Mouse (Mus musculus): ENCODE results near the gene Il15ra. TPM values are rescaled to one million over a fixed set of nuclear protein-coding genes. Genes with fewer than 3 reads are reported as not detected.

Gene Il15ra
- 100 to 1,000 TPM in 17 of 26 experiments, 10 to 100 TPM in 9; 38.9 to 936 (median 232) TPM for total RNA-seq (2018; cell fraction: chromatin; rRNA removed)
- 10 to 100 TPM in 18 of 26 experiments, 1 to 10 TPM in 8; 6.0 to 74.5 (median 32.4) TPM for total RNA-seq (2018; cell fraction: cytosol; rRNA removed)
- 100 to 1,000 TPM in 17 of 26 experiments, 10 to 100 TPM in 9; 32.4 to 716 (median 209) TPM for total RNA-seq (2018; cell fraction: nucleus; rRNA removed)
- polyA plus RNA-seq (2018) = 3.8 to 15.2 TPM (median 9.5 TPM) in 3 replicates

GRCm38 (mm10) chr2:11705201-11706025 lies at the start of gene Il15ra:
Gene Il15ra (plus strand): TSS chr2:11705290.
- peak within 1 kb of the TSS; percentile 36 for H3K27ac ChIP-seq
- H3K79me2 ChIP-seq (ENCODE audit: inconsistent target) = peaks cover 13% of the 10 kb centered on the region; the same call in 1 of the 2 replicates

GRCm38 (mm10) chr2:11657581-11657980 lies 47.5 kb upstream of the Il15ra start:
- H3K79me2 ChIP-seq (ENCODE audit: inconsistent target) = no peaks in the 10 kb centered on the region
- 50% methylated on average over 2 of the region's 2 CpGs for WGBS (ENCODE audit: missing documents)
- no peak overlapping the region for H3K27ac ChIP-seq

More at GRCm38 (mm10) chr2:11705201-11706025, at the start of gene Il15ra:
- Histone ChIP-seq H3K36me3 (ENCODE audit: inconsistent target) (no peaks in the 10 kb centered on the region), H3K4me3 (ENCODE audit: inconsistent target) (peak within 1 kb of the TSS; percentile 75)
- WGBS (ENCODE audit: missing documents) = 1% methylated on average over 37 of the region's 37 CpGs

GRCm38 (mm10) chr2:11659263-11659662 lies 45.8 kb upstream of the Il15ra start:
- 44% methylated on average over 2 of the region's 2 CpGs for WGBS (ENCODE audit: missing documents)
- H3K79me2 ChIP-seq (ENCODE audit: inconsistent target) = no peaks in the 10 kb centered on the region
- no peaks in the 10 kb centered on the region for H3K36me3 ChIP-seq (ENCODE audit: inconsistent target)
- no peak overlapping the region for H3K27ac ChIP-seq
- no peak overlapping the region for H3K4me3 ChIP-seq (ENCODE audit: inconsistent target)

More at GRCm38 (mm10) chr2:11657581-11657980, 47.5 kb upstream of the Il15ra start:
- H3K4me3 ChIP-seq (ENCODE audit: inconsistent target) = no peak overlapping the region
- H3K36me3 ChIP-seq (ENCODE audit: inconsistent target) = no peaks in the 10 kb centered on the region

- Histone ChIP-seq H3K27ac (no peak overlapping the region), H3K79me2 (ENCODE audit: inconsistent target) (no peaks in the 10 kb centered on the region), H3K36me3 (ENCODE audit: inconsistent target) (no peaks in the 10 kb centered on the region), H3K4me3 (ENCODE audit: inconsistent target) (no peak overlapping the region)
- 49% methylated on average over 6 of the region's 6 CpGs for WGBS (ENCODE audit: missing documents)
Observed at GRCm38 (mm10) chr2:11662143-11662906, 42.8 kb upstream of the Il15ra start.

GRCm38 (mm10) chr2:11662907-11663230 lies 42.2 kb upstream of the Il15ra start:
- 80% methylated on average over 1 of the region's 1 CpGs for WGBS (ENCODE audit: missing documents)
- Histone ChIP-seq H3K27ac (no peak overlapping the region), H3K36me3 (ENCODE audit: inconsistent target) (no peaks in the 10 kb centered on the region), H3K79me2 (ENCODE audit: inconsistent target) (no peaks in the 10 kb centered on the region), H3K4me3 (ENCODE audit: inconsistent target) (no peak overlapping the region)

- no peak overlapping the region for H3K27ac ChIP-seq
Observed at GRCm38 (mm10) chr2:11663961-11664360, 41.1 kb upstream of the Il15ra start.

GRCm38 (mm10) chr2:11664367-11664766 lies 40.7 kb upstream of the Il15ra start:
- H3K36me3 ChIP-seq (ENCODE audit: inconsistent target) = no peaks in the 10 kb centered on the region
- no peak overlapping the region for H3K27ac ChIP-seq
- WGBS (ENCODE audit: missing documents) = 61% methylated on average over 6 of the region's 6 CpGs
- no peaks in the 10 kb centered on the region for H3K79me2 ChIP-seq (ENCODE audit: inconsistent target)
- H3K4me3 ChIP-seq (ENCODE audit: inconsistent target) = no peak overlapping the region; the same call in 1 of the 2 replicates

More at GRCm38 (mm10) chr2:11663961-11664360, 41.1 kb upstream of the Il15ra start:
- WGBS (ENCODE audit: missing documents) = 5% methylated on average over 10 of the region's 10 CpGs
- Histone ChIP-seq H3K79me2 (ENCODE audit: inconsistent target) (no peaks in the 10 kb centered on the region), H3K36me3 (ENCODE audit: inconsistent target) (no peaks in the 10 kb centered on the region), H3K4me3 (ENCODE audit: inconsistent target) (no peak overlapping the region; the same call in 1 of the 2 replicates)

GRCm38 (mm10) chr2:11664806-11665205 lies 40.3 kb upstream of the Il15ra start:
- Histone ChIP-seq H3K4me3 (ENCODE audit: inconsistent target) (no peak overlapping the region), H3K79me2 (ENCODE audit: inconsistent target) (no peaks in the 10 kb centered on the region), H3K36me3 (ENCODE audit: inconsistent target) (no peaks in the 10 kb centered on the region), H3K27ac (no peak overlapping the region)
- WGBS (ENCODE audit: missing documents) = 93% methylated on average over 4 of the region's 4 CpGs

GRCm38 (mm10) chr2:11665326-11665725 lies 39.8 kb upstream of the Il15ra start:
- Histone ChIP-seq H3K4me3 (ENCODE audit: inconsistent target) (no peak overlapping the region), H3K27ac (no peak overlapping the region), H3K36me3 (ENCODE audit: inconsistent target) (no peaks in the 10 kb centered on the region), H3K79me2 (ENCODE audit: inconsistent target) (no peaks in the 10 kb centered on the region)
- WGBS (ENCODE audit: missing documents) = 97% methylated on average over 3 of the region's 3 CpGs

- Histone ChIP-seq H3K36me3 (ENCODE audit: inconsistent target) (no peaks in the 10 kb centered on the region), H3K27ac (no peak overlapping the region), H3K79me2 (ENCODE audit: inconsistent target) (no peaks in the 10 kb centered on the region), H3K4me3 (ENCODE audit: inconsistent target) (no peak overlapping the region)
- 27% methylated on average over 3 of the region's 3 CpGs for WGBS (ENCODE audit: missing documents)
Observed at GRCm38 (mm10) chr2:11672144-11672543, 32.9 kb upstream of the Il15ra start.

GRCm38 (mm10) chr2:11679626-11680025 lies 25.5 kb upstream of the Il15ra start:
- no peak overlapping the region for H3K4me3 ChIP-seq (ENCODE audit: inconsistent target)
- no peaks in the 10 kb centered on the region for H3K79me2 ChIP-seq (ENCODE audit: inconsistent target)
- H3K27ac ChIP-seq = no peak overlapping the region
- 77% methylated on average over 7 of the region's 7 CpGs for WGBS (ENCODE audit: missing documents)
- H3K36me3 ChIP-seq (ENCODE audit: inconsistent target) = no peaks in the 10 kb centered on the region

- whole genome bisulfite sequencing (ENCODE audit: missing documents) = 83% methylated on average over 4 of the region's 4 CpGs
- no peaks in the 10 kb centered on the region for H3K79me2 ChIP-seq (ENCODE audit: inconsistent target)
- no peaks in the 10 kb centered on the region for H3K36me3 ChIP-seq (ENCODE audit: inconsistent target)
- no peak overlapping the region for H3K4me3 ChIP-seq (ENCODE audit: inconsistent target)
- H3K27ac ChIP-seq = no peak overlapping the region
Observed at GRCm38 (mm10) chr2:11682712-11683111, 22.4 kb upstream of the Il15ra start.

- Histone ChIP-seq H3K79me2 (ENCODE audit: inconsistent target) (no peaks in the 10 kb centered on the region), H3K27ac (no peak overlapping the region), H3K36me3 (ENCODE audit: inconsistent target) (no peaks in the 10 kb centered on the region), H3K4me3 (ENCODE audit: inconsistent target) (no peak overlapping the region)
- WGBS (ENCODE audit: missing documents) = 74% methylated on average over 4 of the region's 4 CpGs
Observed at GRCm38 (mm10) chr2:11686512-11686911, 18.6 kb upstream of the Il15ra start.

- Histone ChIP-seq H3K79me2 (ENCODE audit: inconsistent target) (no peaks in the 10 kb centered on the region), H3K36me3 (ENCODE audit: inconsistent target) (no peaks in the 10 kb centered on the region), H3K4me3 (ENCODE audit: inconsistent target) (no peak overlapping the region), H3K27ac (no peak overlapping the region)
- WGBS (ENCODE audit: missing documents) = 19% methylated on average over 3 of the region's 3 CpGs
Observed at GRCm38 (mm10) chr2:11687436-11687835, 17.7 kb upstream of the Il15ra start.
